Mouse (Mus musculus) midbrain, embryonic 14.5 days (tissue): ENCODE results near the gene Peak1. TPM values are rescaled to one million over a fixed set of nuclear protein-coding genes. Genes with fewer than 3 reads are reported as not detected.

Experiments
- ATAC-seq: fragments of 200-750 bp; cut with Nextera tagmentation; 2 replicates; pipeline ENCODE4 v1.8.0; 2017; ENCODE audit warnings: moderate number of reproducible peaks, moderate library complexity; ENCODE audit not compliant: low FRiP score, low TSS enrichment
- DNase-seq: peaks from one replicate; pipeline ENCODE4 v3.0.0-alpha.2; 2015
- H3K27ac ChIP-seq: fragments of 300-500 bp; sonication (generic); replicated peaks from 2 replicates; pipeline ENCODE4 v1.5.1; 2014; ENCODE audit warnings: mild to moderate bottlenecking, low read depth, low read length, moderate library complexity
- H3K27me3 ChIP-seq: fragments of 300-500 bp; sonication (generic); 2 replicates; pipeline ENCODE4 v1.6.1; 2014; ENCODE audit warnings: low read length, control low read depth, mixed read lengths; ENCODE audit not compliant: control insufficient read depth, insufficient read depth
- H3K36me3 ChIP-seq: fragments of 300-500 bp; sonication (generic); 2 replicates; pipeline ENCODE4 v1.6.1; 2014; ENCODE audit warnings: low read length, control low read depth; ENCODE audit not compliant: control insufficient read depth, insufficient read depth
- H3K4me1 ChIP-seq: fragments of 300-500 bp; sonication (generic); 2 replicates; pipeline ENCODE4 v1.6.1; 2014; ENCODE audit warnings: mild to moderate bottlenecking, antibody characterized with exemption, low read length, control low read depth; ENCODE audit not compliant: control insufficient read depth, insufficient read depth
- H3K4me2 ChIP-seq: fragments of 300-500 bp; sonication (generic); 2 replicates; pipeline ENCODE4 v1.6.1; 2014; ENCODE audit warnings: mild to moderate bottlenecking, low read length, moderate library complexity
- H3K4me3 ChIP-seq: fragments of 300-500 bp; sonication (generic); replicated peaks from 2 replicates; pipeline ENCODE4 v1.5.1; 2014; ENCODE audit warnings: low read depth, low read length
- H3K9ac ChIP-seq: fragments of 300-500 bp; sonication (generic); replicated peaks from 2 replicates; pipeline ENCODE4 v1.6.1; 2014; ENCODE audit warnings: mild to moderate bottlenecking, low read length, moderate library complexity
- H3K9me3 ChIP-seq: fragments of 300-500 bp; sonication (generic); 2 replicates; pipeline ENCODE4 v1.6.1; 2016; ENCODE audit warnings: low read length, control low read depth, mixed read lengths; ENCODE audit not compliant: control insufficient read depth
- WGBS: fragments of 180-500 bp; shearing (Covaris S2); extraction: QIAGEN DNeasy Blood & Tissue Kit; methylation state at CpG from one replicate; pipeline ENCODE4 v1.1.7; 2014; 5-methylcytosine and 5-hydroxymethylcytosine counted together
- polyA plus RNA-seq: library from polyadenylated mRNA; unstranded; fragments of >200 nt; fragmentation: Nextera tagmentation; extraction: Ambion mirVana; gene quantifications from 2 replicates; pipeline ENCODE4 v1.2.1, GENCODE M21; 2014

Peak1 gene
- polyA plus RNA-seq, 1 experiment from 2014 or later: 4.7 TPM

- Histone ChIP-seq H3K27me3 (no peaks in the 10 kb centered on the region), H3K4me3 (no peak overlapping the region), H3K9ac (no peak overlapping the region), H3K27ac (no peak overlapping the region), H3K4me2 (no peak overlapping the region), H3K36me3 (no peaks in the 10 kb centered on the region), H3K9me3 (no peaks in the 10 kb centered on the region), H3K4me1 (no peaks in the 10 kb centered on the region)
- ATAC-seq (no peak), DNase-seq (no peak)
- WGBS: 87% methylated on average over 6 of the region's 6 CpGs
These were observed 71.5 kb downstream of the Peak1 start for GRCm38 (mm10) chr9:56346321-56346720.

- Histone ChIP-seq H3K9ac (no peak overlapping the region), H3K4me1 (no peaks in the 10 kb centered on the region), H3K4me2 (no peak overlapping the region), H3K27ac (no peak overlapping the region), H3K4me3 (no peak overlapping the region), H3K27me3 (no peaks in the 10 kb centered on the region), H3K36me3 (no peaks in the 10 kb centered on the region), H3K9me3 (no peaks in the 10 kb centered on the region)
- ATAC-seq: no peak
- 88% methylated on average over 1 of the region's 1 CpGs for WGBS
- no peak for DNase-seq
These were observed 78.3 kb downstream of the Peak1 start for GRCm38 (mm10) chr9:56339426-56340195.

GRCm38 (mm10) chr9:56334363-56334762, 83.5 kb downstream of the Peak1 start:
- H3K4me3 ChIP-seq: no peak overlapping the region
- no peaks in the 10 kb centered on the region for H3K27me3 ChIP-seq
- no peak for DNase-seq
- no peak overlapping the region for H3K27ac ChIP-seq
- 95% methylated on average over 12 of the region's 12 CpGs for WGBS
- H3K4me2 ChIP-seq: no peak overlapping the region
- H3K36me3 ChIP-seq: no peaks in the 10 kb centered on the region
- H3K4me1 ChIP-seq: no peaks in the 10 kb centered on the region
- H3K9ac ChIP-seq: no peak overlapping the region
- no peak for ATAC-seq
- H3K9me3 ChIP-seq: no peaks in the 10 kb centered on the region

GRCm38 (mm10) chr9:56332774-56333173, 85.1 kb downstream of the Peak1 start:
- H3K9me3 ChIP-seq: no peaks in the 10 kb centered on the region
- H3K27me3 ChIP-seq: no peaks in the 10 kb centered on the region
- no peak overlapping the region for H3K4me2 ChIP-seq
- DNase-seq: no peak
- no peaks in the 10 kb centered on the region for H3K36me3 ChIP-seq
- ATAC-seq: no peak
- H3K9ac ChIP-seq: no peak overlapping the region
- no peak overlapping the region for H3K27ac ChIP-seq
- H3K4me1 ChIP-seq: no peaks in the 10 kb centered on the region
- no peak overlapping the region for H3K4me3 ChIP-seq

GRCm38 (mm10) chr9:56326511-56327005, 91.3 kb downstream of the Peak1 start:
- ATAC-seq: no peak

GRCm38 (mm10) chr9:56325725-56326124, 92.1 kb downstream of the Peak1 start:
- Histone ChIP-seq H3K36me3 (no peaks in the 10 kb centered on the region), H3K27ac (no peak overlapping the region), H3K9me3 (no peaks in the 10 kb centered on the region), H3K27me3 (no peaks in the 10 kb centered on the region), H3K4me2 (no peak overlapping the region), H3K9ac (no peak overlapping the region), H3K4me3 (no peak overlapping the region), H3K4me1 (no peaks in the 10 kb centered on the region)
- DNase-seq (no peak), ATAC-seq (no peak)
- 95% methylated on average over 5 of the region's 5 CpGs for WGBS

More at GRCm38 (mm10) chr9:56326511-56327005, 91.3 kb downstream of the Peak1 start:
- Histone ChIP-seq H3K9ac (no peak overlapping the region), H3K9me3 (no peaks in the 10 kb centered on the region), H3K4me3 (no peak overlapping the region), H3K4me1 (no peaks in the 10 kb centered on the region), H3K27me3 (no peaks in the 10 kb centered on the region), H3K4me2 (no peak overlapping the region), H3K27ac (no peak overlapping the region), H3K36me3 (no peaks in the 10 kb centered on the region)
- 94% methylated on average over 8 of the region's 8 CpGs for WGBS
- no peak for DNase-seq

GRCm38 (mm10) chr9:56324576-56325355, 93.1 kb downstream of the Peak1 start:
- ATAC-seq: no peak
- no peaks in the 10 kb centered on the region for H3K27me3 ChIP-seq
- no peak overlapping the region for H3K9ac ChIP-seq
- no peaks in the 10 kb centered on the region for H3K36me3 ChIP-seq
- WGBS: 87% methylated on average over 16 of the region's 16 CpGs
- H3K4me2 ChIP-seq: no peak overlapping the region
- DNase-seq: no peak
- no peaks in the 10 kb centered on the region for H3K9me3 ChIP-seq
- no peak overlapping the region for H3K27ac ChIP-seq
- no peaks in the 10 kb centered on the region for H3K4me1 ChIP-seq
- H3K4me3 ChIP-seq: no peak overlapping the region

GRCm38 (mm10) chr9:56321291-56321690, 96.6 kb downstream of the Peak1 start:
- no peak overlapping the region for H3K4me2 ChIP-seq
- H3K27ac ChIP-seq: no peak overlapping the region
- H3K4me1 ChIP-seq: no peaks in the 10 kb centered on the region
- no peak for DNase-seq
- no peak for ATAC-seq
- WGBS: 94% methylated on average over 2 of the region's 2 CpGs
- no peak overlapping the region for H3K4me3 ChIP-seq
- no peaks in the 10 kb centered on the region for H3K27me3 ChIP-seq
- no peak overlapping the region for H3K9ac ChIP-seq
- H3K36me3 ChIP-seq: no peaks in the 10 kb centered on the region
- peaks cover 4% of the 10 kb centered on the region; the same call in 1 of the 2 replicates for H3K9me3 ChIP-seq
